Mouse (Mus musculus) neural tube, embryonic 11.5 days (tissue): ENCODE data around the gene Olfr645. TPM values are rescaled to one million over a fixed set of nuclear protein-coding genes. Genes with fewer than 3 reads are reported as not detected.
A peak's percentile ranks its signal among the peaks of the same experiment; 100 is the strongest.

Experiments used
- ATAC-seq: fragments of 200-750 bp; cut with Nextera tagmentation; 2 replicates; pipeline ENCODE4 v1.8.0; 2017; ENCODE audit warnings: moderate number of reproducible peaks, mild to moderate bottlenecking, moderate TSS enrichment, moderate library complexity; ENCODE audit not compliant: insufficient read depth, low FRiP score, low TSS enrichment
- DNase-seq: peaks from one replicate; pipeline ENCODE4 v3.0.0-alpha.2; 2015; ENCODE audit warnings: low spot score
- H3K27ac ChIP-seq: fragments of 300-500 bp; sonication (generic); 2 replicates; pipeline ENCODE4 v1.5.1; 2014; ENCODE audit warnings: low read depth, mild to moderate bottlenecking, low read length
- H3K27me3 ChIP-seq: fragments of 300-500 bp; sonication (generic); 2 replicates; pipeline ENCODE4 v1.6.1; 2014; ENCODE audit warnings: mild to moderate bottlenecking, low read length, mixed read lengths; ENCODE audit not compliant: control insufficient read depth, insufficient read depth
- H3K36me3 ChIP-seq: fragments of 300-500 bp; sonication (generic); 2 replicates; pipeline ENCODE4 v1.6.1; 2014; ENCODE audit warnings: mild to moderate bottlenecking, low read length, moderate library complexity, mixed read lengths; ENCODE audit not compliant: control insufficient read depth, insufficient read depth
- H3K4me1 ChIP-seq: fragments of 300-500 bp; sonication (generic); 2 replicates; pipeline ENCODE4 v1.6.1; 2014; ENCODE audit warnings: low read length, mixed read lengths; ENCODE audit not compliant: control insufficient read depth, insufficient read depth
- H3K4me2 ChIP-seq: fragments of 300-500 bp; sonication (generic); 2 replicates; pipeline ENCODE4 v1.6.1; 2014; ENCODE audit warnings: low read depth, mild to moderate bottlenecking, moderate library complexity
- H3K4me3 ChIP-seq: fragments of 300-500 bp; sonication (generic); 2 replicates; pipeline ENCODE4 v1.5.1; 2014; ENCODE audit warnings: low read depth, low read length
- H3K9ac ChIP-seq: fragments of 300-500 bp; sonication (generic); 2 replicates; pipeline ENCODE4 v1.6.1; 2014; ENCODE audit warnings: mild to moderate bottlenecking, low read length
- H3K9me3 ChIP-seq: fragments of 300-500 bp; sonication (generic); 2 replicates; pipeline ENCODE4 v1.6.1; 2016; ENCODE audit warnings: low read length; ENCODE audit not compliant: control insufficient read depth
- WGBS: fragments of 180-500 bp; shearing (Covaris S2); extraction: QIAGEN DNeasy Blood & Tissue Kit; methylation state at CpG from one replicate; pipeline ENCODE4 v1.1.7; 2014; 5-methylcytosine and 5-hydroxymethylcytosine counted together
- polyA plus RNA-seq: library from polyadenylated mRNA; unstranded; fragments of >200 nt; fragmentation: Nextera tagmentation; extraction: Ambion mirVana; gene quantifications from 2 replicates; pipeline ENCODE4 v1.2.1, GENCODE M21; 2014

The Olfr645 gene
- not detected in 2 replicates for polyA plus RNA-seq

GRCm38 (mm10) chr7:104085365-104085764 is at the start of gene Olfr645:
Gene Olfr645, minus strand, starts transcription at chr7:104085465.
- Histone ChIP-seq H3K4me3 (no peak within 1 kb of the TSS), H3K27me3 (no peaks in the 10 kb centered on the region), H3K9me3 (no peaks in the 10 kb centered on the region), H3K4me1 (no peaks in the 10 kb centered on the region), H3K36me3 (no peaks in the 10 kb centered on the region), H3K4me2 (no peak within 1 kb of the TSS), H3K27ac (no peak within 1 kb of the TSS), H3K9ac (no peak within 1 kb of the TSS)
- DNase-seq (no peak), ATAC-seq (no peak)
- 83% methylated on average over 1 of the region's 1 CpGs for WGBS

DNA sequence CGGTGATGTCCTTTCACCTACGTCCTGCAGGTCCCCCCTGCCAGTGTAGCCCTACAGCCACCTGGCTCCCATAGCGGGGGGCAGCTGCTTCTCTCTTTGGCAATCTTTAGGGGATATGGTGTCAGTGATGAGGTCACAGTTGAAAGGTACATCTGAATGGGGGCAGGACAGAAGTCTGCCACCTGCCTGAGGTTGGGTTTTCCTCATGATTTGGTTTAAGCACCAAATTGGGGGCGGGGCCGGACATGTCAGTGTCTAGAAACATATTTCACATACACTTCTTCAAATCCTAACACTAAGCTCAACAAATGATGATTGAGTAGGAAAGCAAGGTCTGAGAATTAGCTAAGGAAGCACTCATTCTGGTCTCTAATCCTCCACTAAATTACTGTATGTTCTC is 44.5 kb upstream of the Olfr645 start, which contains the start of gene Ubqln5:
Gene Ubqln5, minus strand, starts transcription at position 101 of the 400 bp plus-strand sequence.
- no peak for DNase-seq
- no peak within 1 kb of the TSS for H3K4me2 ChIP-seq
- no peak within 1 kb of the TSS for H3K27ac ChIP-seq
- no peaks in the 10 kb centered on the region for H3K9me3 ChIP-seq
- no peaks in the 10 kb centered on the region for H3K27me3 ChIP-seq
- WGBS, result 90% methylated on average over 5 of the region's 5 CpGs
- no peak within 1 kb of the TSS for H3K4me3 ChIP-seq
- no peaks in the 10 kb centered on the region for H3K36me3 ChIP-seq
- H3K9ac ChIP-seq, result no peak within 1 kb of the TSS
- no peaks in the 10 kb centered on the region for H3K4me1 ChIP-seq
- ATAC-seq, result no peak

- no peaks in the 10 kb centered on the region for H3K4me1 ChIP-seq
- no peaks in the 10 kb centered on the region for H3K36me3 ChIP-seq
- H3K27ac ChIP-seq, result no peak within 1 kb of the TSS
- H3K27me3 ChIP-seq, result no peaks in the 10 kb centered on the region
- H3K9ac ChIP-seq, result no peak within 1 kb of the TSS
- DNase-seq, result no peak
- no peaks in the 10 kb centered on the region for H3K9me3 ChIP-seq
- ATAC-seq, result no peak
- no peak within 1 kb of the TSS for H3K4me3 ChIP-seq
- no peak within 1 kb of the TSS for H3K4me2 ChIP-seq
These were observed 19.4 kb upstream of the Olfr645 start, which contains the start of gene Olfr646 for GRCm38 (mm10) chr7:104104757-104104972. Gene Olfr646, plus strand, starts transcription at chr7:104104873.

GRCm38 (mm10) chr7:104103913-104104756 is 18.9 kb upstream of the Olfr645 start:
- 23% methylated on average over 4 of the region's 4 CpGs for WGBS
- H3K27me3 ChIP-seq, result no peaks in the 10 kb centered on the region
- ATAC-seq (peak; percentile 83), DNase-seq (peak; percentile 11)
- no peak overlapping the region for H3K9ac ChIP-seq
- H3K4me2 ChIP-seq, result no peak overlapping the region
- H3K4me1 ChIP-seq, result no peaks in the 10 kb centered on the region
- no peak overlapping the region for H3K4me3 ChIP-seq
- H3K9me3 ChIP-seq, result no peaks in the 10 kb centered on the region
- no peak overlapping the region for H3K27ac ChIP-seq
- no peaks in the 10 kb centered on the region for H3K36me3 ChIP-seq

- Histone ChIP-seq H3K27me3 (no peaks in the 10 kb centered on the region), H3K9me3 (no peaks in the 10 kb centered on the region), H3K36me3 (no peaks in the 10 kb centered on the region), H3K9ac (no peak within 1 kb of the TSS), H3K4me3 (no peak within 1 kb of the TSS), H3K4me1 (no peaks in the 10 kb centered on the region), H3K4me2 (no peak within 1 kb of the TSS), H3K27ac (no peak within 1 kb of the TSS)
- 71% methylated on average over 2 of the region's 2 CpGs for WGBS
- DNase-seq (no peak), ATAC-seq (no peak)
These were observed 13.5 kb downstream of the Olfr645 start, which contains the start of gene Olfr644 for GRCm38 (mm10) chr7:104071769-104072168. Gene Olfr644, minus strand, starts transcription at chr7:104071869.

GRCm38 (mm10) chr7:104061345-104061744 is 23.9 kb downstream of the Olfr645 start, which contains the start of gene 4930516K23Rik:
Gene 4930516K23Rik, minus strand, starts transcription at chr7:104061445.
- no peak within 1 kb of the TSS for H3K4me3 ChIP-seq
- H3K4me2 ChIP-seq, result no peak within 1 kb of the TSS
- no peak within 1 kb of the TSS for H3K9ac ChIP-seq
- H3K4me1 ChIP-seq, result no peaks in the 10 kb centered on the region
- no peak within 1 kb of the TSS for H3K27ac ChIP-seq
- no peaks in the 10 kb centered on the region for H3K27me3 ChIP-seq
- H3K9me3 ChIP-seq, result no peaks in the 10 kb centered on the region
- ATAC-seq (no peak), DNase-seq (no peak)
- WGBS, result 66% methylated on average over 2 of the region's 2 CpGs
- no peaks in the 10 kb centered on the region for H3K36me3 ChIP-seq

DNA sequence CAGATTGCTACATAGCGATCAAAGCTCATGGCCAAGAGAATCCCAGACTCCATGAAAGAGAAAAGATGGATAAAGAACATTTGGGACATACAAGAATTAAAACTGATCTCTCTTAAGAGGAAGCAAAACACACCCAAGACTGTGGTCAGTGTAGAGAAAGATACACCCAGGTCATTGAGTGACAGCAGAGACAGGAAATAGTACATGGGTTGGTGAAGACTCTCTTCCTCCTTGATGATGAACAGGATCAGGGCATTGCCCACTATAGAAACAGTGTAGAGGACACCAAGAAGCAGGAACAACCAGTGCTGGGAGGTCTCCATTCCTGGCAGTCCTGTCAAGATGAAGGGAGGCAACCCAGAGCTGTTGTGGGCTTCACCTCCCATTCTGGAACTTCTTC is 26.1 kb downstream of the Olfr645 start:
- Histone ChIP-seq H3K9me3 (no peaks in the 10 kb centered on the region), H3K4me1 (no peaks in the 10 kb centered on the region), H3K36me3 (no peaks in the 10 kb centered on the region), H3K27ac (no peak overlapping the region), H3K27me3 (no peaks in the 10 kb centered on the region), H3K4me3 (no peak overlapping the region), H3K4me2 (no peak overlapping the region), H3K9ac (no peak overlapping the region)
- ATAC-seq (no peak), DNase-seq (no peak)
- WGBS, result 90% methylated on average over 1 of the region's 1 CpGs

DNA sequence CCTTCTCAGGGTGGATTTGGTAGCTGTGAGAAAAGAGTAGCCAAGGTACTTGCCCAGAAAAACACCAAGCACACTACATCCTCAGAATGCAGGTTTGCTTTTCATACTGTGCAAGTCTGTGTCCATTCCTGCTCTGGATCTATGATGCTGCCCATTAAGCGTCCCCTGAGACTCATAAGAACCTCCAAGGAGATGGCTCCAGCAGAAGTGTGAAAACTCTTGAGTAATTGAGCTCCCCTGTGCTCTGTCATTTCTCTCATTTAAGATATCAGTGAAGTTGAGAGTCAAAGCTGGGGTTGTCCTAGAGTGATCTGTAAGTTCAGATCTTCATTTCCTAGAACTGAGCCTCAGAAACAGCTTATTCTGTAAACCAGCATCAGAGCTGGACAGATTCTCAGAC is 32.7 kb downstream of the Olfr645 start, which contains the start of gene Olfr642:
Gene Olfr642, minus strand, starts transcription at position 101 of the 400 bp plus-strand sequence.
- H3K36me3 ChIP-seq, result no peaks in the 10 kb centered on the region
- H3K27me3 ChIP-seq, result no peaks in the 10 kb centered on the region
- H3K27ac ChIP-seq, result no peak within 1 kb of the TSS
- no peak within 1 kb of the TSS for H3K9ac ChIP-seq
- H3K4me1 ChIP-seq, result no peaks in the 10 kb centered on the region
- ATAC-seq (no peak), DNase-seq (no peak)
- H3K4me2 ChIP-seq, result no peak within 1 kb of the TSS
- no peak within 1 kb of the TSS for H3K4me3 ChIP-seq
- 81% methylated on average over 1 of the region's 1 CpGs for WGBS
- H3K9me3 ChIP-seq, result no peaks in the 10 kb centered on the region

DNA sequence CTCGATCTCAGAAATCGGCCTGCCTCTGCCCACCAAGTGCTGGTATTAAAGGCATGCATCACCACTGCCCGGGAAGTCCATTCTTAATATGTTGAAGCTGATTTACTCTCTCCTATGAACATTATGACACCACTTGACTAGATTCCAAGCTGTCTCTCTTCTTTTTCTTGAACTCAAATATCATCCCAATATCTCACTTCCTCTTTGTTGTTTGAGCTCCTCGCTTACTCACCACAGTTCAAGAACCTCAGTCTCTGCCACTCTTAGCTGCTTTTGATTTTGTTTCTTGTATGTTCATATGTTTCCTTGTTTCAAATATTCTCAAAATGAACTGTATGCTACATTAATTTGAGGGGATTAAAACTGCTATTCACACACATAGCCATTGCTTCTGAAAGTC is 34.5 kb downstream of the Olfr645 start:
- H3K27me3 ChIP-seq, result no peaks in the 10 kb centered on the region
- no peak overlapping the region for H3K9ac ChIP-seq
- no peaks in the 10 kb centered on the region for H3K36me3 ChIP-seq
- no peak overlapping the region for H3K4me2 ChIP-seq
- no peaks in the 10 kb centered on the region for H3K4me1 ChIP-seq
- no peak overlapping the region for H3K27ac ChIP-seq
- WGBS, result 94% methylated on average over 4 of the region's 4 CpGs
- H3K4me3 ChIP-seq, result no peak overlapping the region
- H3K9me3 ChIP-seq, result no peaks in the 10 kb centered on the region
- ATAC-seq, result no peak
- DNase-seq, result no peak
